Mouse (Mus musculus): ENCODE measurements around the gene Vwa3a. TPM values are rescaled to one million over a fixed set of nuclear protein-coding genes. Genes with fewer than 3 reads are reported as not detected.
A peak's percentile ranks its signal among the peaks of the same experiment; 100 is the strongest.

Vwa3a gene
- polyA plus RNA-seq, 1 experiment from 2014 or later, result 0.27 TPM

DNA sequence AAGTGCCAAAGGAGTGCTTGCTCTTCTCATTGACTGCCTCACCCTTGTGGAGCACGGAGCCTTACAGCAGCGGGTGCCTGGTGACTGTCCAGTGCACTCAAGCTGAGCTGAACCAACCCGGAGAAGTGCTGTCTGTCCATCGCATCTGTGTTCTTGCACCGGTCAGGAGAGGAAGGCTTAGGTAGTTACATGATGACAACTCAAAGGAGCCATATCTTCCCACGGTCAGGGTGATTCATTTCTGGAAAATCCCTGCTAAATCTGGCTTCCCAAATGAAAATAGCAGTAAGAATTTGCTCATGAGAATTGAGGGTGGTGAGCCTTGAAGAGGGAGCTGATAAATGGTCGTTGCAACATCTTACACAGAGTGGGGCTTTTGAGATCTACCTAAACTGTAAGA lies 12.8 kb downstream of the Vwa3a start:
- Histone ChIP-seq H3K4me3 (ENCODE audit: low read depth, low read length) (no peak overlapping the region), H3K9ac (replicated peaks; ENCODE audit: low read depth, low read length) (no peak overlapping the region), H3K36me3 (ENCODE audit: control insufficient read depth, insufficient read depth, low read length) (no peaks in the 10 kb centered on the region), H3K4me1 (ENCODE audit: control insufficient read depth, insufficient read depth, low read length) (no peaks in the 10 kb centered on the region), H3K27me3 (ENCODE audit: control insufficient read depth, insufficient read depth, low read length) (no peaks in the 10 kb centered on the region), H3K27ac (ENCODE audit: low read length) (no peak overlapping the region), H3K4me2 (replicated peaks; ENCODE audit: low read depth, low read length) (no peak overlapping the region), H3K9me3 (ENCODE audit: control insufficient read depth, low read depth, low read length) (no peaks in the 10 kb centered on the region)
- WGBS, result 83% methylated on average over 7 of the region's 7 CpGs
- ATAC-seq (ENCODE audit: insufficient number of reproducible peaks, insufficient read depth, low FRiP score, low read depth), result no peak

DNA sequence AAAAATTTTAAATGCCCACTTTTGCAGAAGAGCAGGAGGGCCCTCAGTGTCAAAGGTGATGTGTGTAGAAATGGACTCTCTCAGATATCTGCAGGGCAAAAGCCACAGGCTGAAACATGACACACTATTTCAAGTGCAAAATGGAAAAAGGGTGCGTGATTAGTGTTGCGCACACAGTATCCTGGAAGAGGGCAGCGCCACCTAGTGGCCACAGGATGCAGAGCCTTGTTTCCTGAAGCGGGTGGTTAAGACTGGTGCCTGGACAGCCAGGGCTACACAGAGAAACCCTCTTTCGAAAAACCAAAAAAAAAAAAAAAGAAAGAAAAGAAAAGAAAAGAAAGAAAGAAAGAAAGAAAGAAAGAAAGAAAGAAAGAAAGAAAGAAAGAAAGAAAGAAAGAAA lies 15.6 kb downstream of the Vwa3a start:
- H3K4me3 ChIP-seq (ENCODE audit: low read depth, low read length), result no peak overlapping the region
- ATAC-seq (ENCODE audit: insufficient number of reproducible peaks, insufficient read depth, low FRiP score, low read depth), result peak; percentile 76; the same call in 1 of the 2 replicates
- no peaks in the 10 kb centered on the region for H3K27me3 ChIP-seq (ENCODE audit: control insufficient read depth, insufficient read depth, low read length)
- H3K4me1 ChIP-seq (ENCODE audit: control insufficient read depth, insufficient read depth, low read length), result no peaks in the 10 kb centered on the region
- no peaks in the 10 kb centered on the region for H3K9me3 ChIP-seq (ENCODE audit: control insufficient read depth, low read depth, low read length)
- H3K4me2 ChIP-seq (replicated peaks; ENCODE audit: low read depth, low read length), result no peak overlapping the region
- no peak overlapping the region for H3K9ac ChIP-seq (replicated peaks; ENCODE audit: low read depth, low read length)
- no peak overlapping the region for H3K27ac ChIP-seq (ENCODE audit: low read length)
- WGBS, result 7% methylated on average over 5 of the region's 5 CpGs
- no peaks in the 10 kb centered on the region for H3K36me3 ChIP-seq (ENCODE audit: control insufficient read depth, insufficient read depth, low read length)

DNA sequence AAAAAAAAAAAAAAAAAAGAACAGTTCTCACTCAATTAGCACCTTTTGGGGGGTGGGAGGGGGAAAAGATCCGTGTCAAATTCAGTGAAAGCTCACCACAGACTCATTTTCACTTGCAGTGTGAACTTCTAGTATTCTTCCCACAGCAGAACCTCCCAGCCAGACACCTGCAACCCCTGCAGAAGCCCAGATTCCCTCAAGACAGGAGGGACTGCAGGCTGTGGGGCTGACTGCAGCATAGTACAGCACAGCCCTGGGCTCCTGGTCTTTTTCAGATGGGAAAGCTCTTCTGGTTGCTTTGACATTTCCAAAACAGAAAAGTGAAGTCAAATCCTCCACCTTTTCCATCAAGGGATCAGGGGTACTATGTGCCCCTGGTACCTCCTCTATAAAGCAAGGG lies 28.3 kb downstream of the Vwa3a start:
- Histone ChIP-seq H3K36me3 (ENCODE audit: control insufficient read depth, insufficient read depth, low read length) (no peaks in the 10 kb centered on the region), H3K27me3 (ENCODE audit: control insufficient read depth, insufficient read depth, low read length) (no peaks in the 10 kb centered on the region), H3K4me3 (ENCODE audit: low read depth, low read length) (no peak overlapping the region), H3K27ac (ENCODE audit: low read length) (no peak overlapping the region), H3K9ac (replicated peaks; ENCODE audit: low read depth, low read length) (no peak overlapping the region), H3K4me1 (ENCODE audit: control insufficient read depth, insufficient read depth, low read length) (no peaks in the 10 kb centered on the region), H3K4me2 (replicated peaks; ENCODE audit: low read depth, low read length) (no peak overlapping the region), H3K9me3 (ENCODE audit: control insufficient read depth, low read depth, low read length) (no peaks in the 10 kb centered on the region)
- ATAC-seq (ENCODE audit: insufficient number of reproducible peaks, insufficient read depth, low FRiP score, low read depth), result no peak
- 9% methylated on average over 1 of the region's 1 CpGs for WGBS

DNA sequence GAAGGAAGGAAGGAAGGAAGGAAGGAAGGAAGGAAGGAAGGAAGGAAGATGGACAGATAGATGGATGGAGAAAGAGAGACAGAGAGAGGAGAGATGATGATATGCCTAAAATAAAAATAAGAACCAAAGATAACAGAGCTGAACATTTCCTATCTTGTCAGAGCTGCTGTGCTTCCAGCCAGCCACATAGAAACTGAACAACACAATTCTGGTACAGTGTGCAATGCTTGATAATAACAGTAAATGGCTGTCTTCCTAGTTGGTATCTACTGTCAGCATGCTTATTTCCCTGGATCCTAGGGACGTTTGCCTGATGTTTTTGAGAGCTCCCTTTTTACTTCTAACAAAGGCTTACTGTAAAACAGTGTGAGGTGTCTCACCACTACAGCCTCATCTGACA lies 32.3 kb downstream of the Vwa3a start:
- H3K36me3 ChIP-seq (ENCODE audit: control insufficient read depth, insufficient read depth, low read length), result no peaks in the 10 kb centered on the region
- H3K9ac ChIP-seq (replicated peaks; ENCODE audit: low read depth, low read length), result no peak overlapping the region
- 71% methylated on average over 1 of the region's 1 CpGs for WGBS
- ATAC-seq (ENCODE audit: insufficient number of reproducible peaks, insufficient read depth, low FRiP score, low read depth), result no peak
- H3K4me2 ChIP-seq (replicated peaks; ENCODE audit: low read depth, low read length), result no peak overlapping the region
- no peaks in the 10 kb centered on the region for H3K27me3 ChIP-seq (ENCODE audit: control insufficient read depth, insufficient read depth, low read length)
- H3K4me1 ChIP-seq (ENCODE audit: control insufficient read depth, insufficient read depth, low read length), result no peaks in the 10 kb centered on the region
- no peak overlapping the region for H3K27ac ChIP-seq (ENCODE audit: low read length)
- H3K9me3 ChIP-seq (ENCODE audit: control insufficient read depth, low read depth, low read length), result no peaks in the 10 kb centered on the region
- H3K4me3 ChIP-seq (ENCODE audit: low read depth, low read length), result no peak overlapping the region

DNA sequence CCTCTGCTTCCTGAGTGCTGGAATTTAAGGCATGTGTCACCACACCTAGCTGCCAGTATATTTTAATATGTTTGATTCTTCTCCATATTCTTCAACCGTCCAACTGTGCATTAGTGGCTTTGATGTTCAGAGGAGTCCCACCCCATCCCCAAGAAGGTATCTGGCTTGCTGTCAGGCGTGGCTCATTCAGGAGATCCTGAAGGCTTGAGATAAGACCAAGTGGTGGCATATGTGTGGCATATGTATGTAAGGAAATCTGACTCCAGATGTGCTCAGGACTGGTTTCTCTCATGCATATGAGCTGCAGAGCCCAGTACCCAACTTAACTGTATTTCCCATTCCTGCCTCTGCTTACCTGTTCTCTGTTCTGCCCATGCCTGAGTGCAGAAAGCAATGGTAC lies 38.9 kb downstream of the Vwa3a start:
- Histone ChIP-seq H3K9me3 (ENCODE audit: control insufficient read depth, low read depth, low read length) (no peaks in the 10 kb centered on the region), H3K36me3 (ENCODE audit: control insufficient read depth, insufficient read depth, low read length) (no peaks in the 10 kb centered on the region), H3K27me3 (ENCODE audit: control insufficient read depth, insufficient read depth, low read length) (no peaks in the 10 kb centered on the region), H3K4me1 (ENCODE audit: control insufficient read depth, insufficient read depth, low read length) (no peaks in the 10 kb centered on the region), H3K9ac (replicated peaks; ENCODE audit: low read depth, low read length) (no peak overlapping the region), H3K4me3 (ENCODE audit: low read depth, low read length) (no peak overlapping the region), H3K27ac (ENCODE audit: low read length) (no peak overlapping the region), H3K4me2 (replicated peaks; ENCODE audit: low read depth, low read length) (no peak overlapping the region)
- no peak for ATAC-seq (ENCODE audit: insufficient number of reproducible peaks, insufficient read depth, low FRiP score, low read depth)
- WGBS, result 54% methylated on average over 2 of the region's 2 CpGs

DNA sequence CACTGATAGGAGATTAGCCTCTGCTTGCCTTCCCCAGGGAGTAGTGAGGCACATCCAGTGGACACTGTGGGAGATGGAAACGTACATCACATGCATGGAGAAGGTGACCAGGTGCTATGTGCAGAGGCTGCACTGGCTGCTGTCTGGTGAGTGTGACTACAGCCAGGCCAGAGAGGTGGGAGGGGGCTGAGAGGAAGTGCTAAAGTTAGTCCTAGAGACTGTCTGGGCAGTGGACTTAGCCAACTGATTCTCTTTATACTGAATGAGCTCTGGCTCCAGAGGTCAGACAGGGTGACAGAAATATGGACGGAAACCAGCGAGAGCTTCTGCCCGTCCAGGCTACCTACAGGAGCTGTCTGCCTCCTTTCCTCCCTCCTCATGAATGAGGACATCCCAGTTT lies 56.4 kb downstream of the Vwa3a start:
- no peak overlapping the region for H3K27ac ChIP-seq (ENCODE audit: low read length)

DNA sequence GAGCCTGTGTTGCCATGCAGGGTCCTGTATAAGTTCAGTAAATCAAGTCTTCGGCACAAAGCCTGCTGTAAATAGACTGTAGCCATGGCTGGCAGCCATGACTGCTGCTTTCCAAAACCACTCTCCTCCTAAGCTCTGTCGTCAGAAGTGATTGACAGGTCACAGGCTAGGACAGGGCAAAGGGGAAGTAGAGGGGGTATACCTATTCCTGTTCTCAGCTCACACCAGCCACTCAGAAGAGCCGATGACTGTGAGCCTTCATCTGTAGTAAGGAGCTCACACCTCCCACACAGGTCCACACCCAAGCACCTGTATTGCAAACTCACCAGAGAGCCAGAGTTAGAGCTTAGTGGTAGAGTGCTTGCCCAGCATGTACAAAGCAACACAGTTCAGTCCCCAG lies 57.3 kb downstream of the Vwa3a start:
- no peak overlapping the region for H3K9ac ChIP-seq (replicated peaks; ENCODE audit: low read depth, low read length)
- H3K4me1 ChIP-seq (ENCODE audit: control insufficient read depth, insufficient read depth, low read length), result no peaks in the 10 kb centered on the region
- no peaks in the 10 kb centered on the region for H3K27me3 ChIP-seq (ENCODE audit: control insufficient read depth, insufficient read depth, low read length)
- no peaks in the 10 kb centered on the region for H3K36me3 ChIP-seq (ENCODE audit: control insufficient read depth, insufficient read depth, low read length)
- WGBS, result 79% methylated on average over 3 of the region's 3 CpGs
- H3K9me3 ChIP-seq (ENCODE audit: control insufficient read depth, low read depth, low read length), result no peaks in the 10 kb centered on the region
- H3K4me3 ChIP-seq (ENCODE audit: low read depth, low read length), result no peak overlapping the region
- no peak for ATAC-seq (ENCODE audit: insufficient number of reproducible peaks, insufficient read depth, low FRiP score, low read depth)
- no peak overlapping the region for H3K27ac ChIP-seq (ENCODE audit: low read length)
- H3K4me2 ChIP-seq (replicated peaks; ENCODE audit: low read depth, low read length), result no peak overlapping the region

More for the DNA sequence above, 56.4 kb downstream of the Vwa3a start:
- no peaks in the 10 kb centered on the region for H3K4me1 ChIP-seq (ENCODE audit: control insufficient read depth, insufficient read depth, low read length)
- no peaks in the 10 kb centered on the region for H3K9me3 ChIP-seq (ENCODE audit: control insufficient read depth, low read depth, low read length)
- no peaks in the 10 kb centered on the region for H3K27me3 ChIP-seq (ENCODE audit: control insufficient read depth, insufficient read depth, low read length)
- no peak overlapping the region for H3K9ac ChIP-seq (replicated peaks; ENCODE audit: low read depth, low read length)
- no peaks in the 10 kb centered on the region for H3K36me3 ChIP-seq (ENCODE audit: control insufficient read depth, insufficient read depth, low read length)
- ATAC-seq (ENCODE audit: insufficient number of reproducible peaks, insufficient read depth, low FRiP score, low read depth), result no peak
- H3K4me3 ChIP-seq (ENCODE audit: low read depth, low read length), result no peak overlapping the region
- WGBS, result 67% methylated on average over 4 of the region's 4 CpGs
- H3K4me2 ChIP-seq (replicated peaks; ENCODE audit: low read depth, low read length), result no peak overlapping the region

DNA sequence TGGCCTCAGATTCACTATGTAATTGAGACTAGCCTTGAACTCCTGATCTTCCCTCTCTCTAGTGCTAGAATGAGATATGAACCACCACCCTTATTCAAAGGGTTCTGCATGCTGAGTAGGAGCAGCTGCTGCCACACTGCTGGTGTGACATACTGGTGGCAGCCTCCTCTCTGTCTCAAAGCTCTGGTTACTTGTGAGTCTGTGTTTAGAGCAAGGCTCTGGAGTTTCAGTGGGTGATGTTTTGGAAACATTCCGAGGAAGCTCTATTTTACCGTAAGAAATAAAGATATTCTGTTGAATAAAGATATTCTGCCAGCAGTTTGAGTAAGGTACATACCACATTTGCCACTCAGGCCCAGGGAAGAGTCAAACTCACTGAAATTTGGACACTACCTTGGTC lies 64.2 kb downstream of the Vwa3a start:
- ATAC-seq (ENCODE audit: insufficient number of reproducible peaks, insufficient read depth, low FRiP score, low read depth), result no peak
- Histone ChIP-seq H3K36me3 (ENCODE audit: control insufficient read depth, insufficient read depth, low read length) (no peaks in the 10 kb centered on the region), H3K27me3 (ENCODE audit: control insufficient read depth, insufficient read depth, low read length) (no peaks in the 10 kb centered on the region), H3K9me3 (ENCODE audit: control insufficient read depth, low read depth, low read length) (no peaks in the 10 kb centered on the region), H3K4me2 (replicated peaks; ENCODE audit: low read depth, low read length) (no peak overlapping the region), H3K9ac (replicated peaks; ENCODE audit: low read depth, low read length) (no peak overlapping the region), H3K27ac (ENCODE audit: low read length) (no peak overlapping the region), H3K4me3 (ENCODE audit: low read depth, low read length) (no peak overlapping the region), H3K4me1 (ENCODE audit: control insufficient read depth, insufficient read depth, low read length) (no peaks in the 10 kb centered on the region)
- WGBS, result 94% methylated on average over 2 of the region's 2 CpGs

DNA sequence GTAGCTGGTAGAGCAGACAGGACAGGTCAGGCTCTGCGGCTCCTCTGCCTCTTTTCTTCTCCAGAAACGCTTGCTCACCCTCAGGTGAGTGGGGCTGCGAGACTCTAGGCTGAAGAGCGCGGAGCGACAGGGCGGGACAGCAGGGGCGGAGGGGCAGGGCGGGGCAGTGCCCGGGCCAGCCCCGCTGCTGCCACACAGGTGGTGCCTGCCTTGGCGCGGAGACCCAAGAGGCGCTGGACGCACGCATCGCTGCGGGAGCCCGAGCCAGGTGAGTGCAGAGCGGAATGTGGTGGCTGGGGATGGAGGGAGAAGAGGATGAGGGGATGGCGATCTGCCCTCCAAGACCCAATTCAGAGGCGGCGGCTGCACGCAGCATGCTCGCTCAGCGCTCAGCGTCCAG lies 70.6 kb downstream of the Vwa3a start:
- WGBS, result 5% methylated on average over 27 of the region's 27 CpGs
- Histone ChIP-seq H3K9me3 (ENCODE audit: control insufficient read depth, low read depth, low read length) (no peaks in the 10 kb centered on the region), H3K27me3 (ENCODE audit: control insufficient read depth, insufficient read depth, low read length) (no peaks in the 10 kb centered on the region), H3K36me3 (ENCODE audit: control insufficient read depth, insufficient read depth, low read length) (no peaks in the 10 kb centered on the region), H3K4me2 (replicated peaks; ENCODE audit: low read depth, low read length) (peak overlapping the region; percentile 42), H3K9ac (replicated peaks; ENCODE audit: low read depth, low read length) (0 out of 2 replicates have a peak overlapping the region, but pooled peaks have one; percentile 14), H3K27ac (ENCODE audit: low read length) (no peak overlapping the region), H3K4me1 (ENCODE audit: control insufficient read depth, insufficient read depth, low read length) (no peaks in the 10 kb centered on the region), H3K4me3 (ENCODE audit: low read depth, low read length) (peak overlapping the region; percentile 3; the same call in 1 of the 2 replicates)
- ATAC-seq (ENCODE audit: insufficient number of reproducible peaks, insufficient read depth, low FRiP score, low read depth), result no peak
